Mouse (Mus musculus): ENCODE measurements around the gene Hoxa3. TPM values are rescaled to one million over a fixed set of nuclear protein-coding genes. Genes with fewer than 3 reads are reported as not detected.

The Hoxa3 gene
- polyA plus RNA-seq, 1 experiment: 3.6 TPM

Other genes with a start within 250 kb of the Hoxa3 start
- gene Skap2, start 200.8 kb downstream of the Hoxa3 start, polyA plus RNA-seq (2012; rRNA removed; ENCODE audit: low replicate concordance): 2.1 and 3.8 TPM in 2 replicates
- 0.06 and 0.19 TPM in 2 replicates for gene Hoxa1, start 55.0 kb downstream of the Hoxa3 start, polyA plus RNA-seq (2012; rRNA removed; ENCODE audit: low replicate concordance)
- 1.2 and 3.1 TPM in 2 replicates for gene Hoxa2, start 48.5 kb downstream of the Hoxa3 start, polyA plus RNA-seq (2012; rRNA removed; ENCODE audit: low replicate concordance)
- 0.02 TPM in 1 of 2 replicates, not detected in the other for gene 5730596B20Rik, start 35.8 kb downstream of the Hoxa3 start, polyA plus RNA-seq (2012; rRNA removed; ENCODE audit: low replicate concordance)
- 3.3 and 3.6 TPM in 2 replicates for gene Hoxa4, start 21.6 kb downstream of the Hoxa3 start, polyA plus RNA-seq (2012; rRNA removed; ENCODE audit: low replicate concordance)
- gene Hoxa5, start 8.7 kb downstream of the Hoxa3 start, polyA plus RNA-seq (2012; rRNA removed; ENCODE audit: low replicate concordance): 3.1 and 14.0 TPM in 2 replicates
- gene Hoxa6, start 4.6 kb downstream of the Hoxa3 start, polyA plus RNA-seq (2012; rRNA removed; ENCODE audit: low replicate concordance): 0.34 and 0.44 TPM in 2 replicates
- gene Gm28308, start within 50 bp of the Hoxa3 start, polyA plus RNA-seq (2012; rRNA removed; ENCODE audit: low replicate concordance): 0.26 TPM in 1 of 2 replicates, not detected in the other
- 0.39 and 2.2 TPM in 2 replicates for gene Hoxa7, start 8.5 kb upstream of the Hoxa3 start, polyA plus RNA-seq (2012; rRNA removed; ENCODE audit: low replicate concordance)
- gene Hoxa9, start 17.8 kb upstream of the Hoxa3 start, polyA plus RNA-seq (2012; rRNA removed; ENCODE audit: low replicate concordance): not detected in 2 replicates
- gene Hoxa10, start 27.5 kb upstream of the Hoxa3 start, polyA plus RNA-seq (2012; rRNA removed; ENCODE audit: low replicate concordance): not detected in 2 replicates
- gene Hoxa11, start 32.5 kb upstream of the Hoxa3 start, polyA plus RNA-seq (2012; rRNA removed; ENCODE audit: low replicate concordance): not detected in 2 replicates
- gene Hoxa13, start 47.5 kb upstream of the Hoxa3 start, polyA plus RNA-seq (2012; rRNA removed; ENCODE audit: low replicate concordance): not detected in 2 replicates
- gene Evx1, start 100.2 kb upstream of the Hoxa3 start, polyA plus RNA-seq (2012; rRNA removed; ENCODE audit: low replicate concordance): not detected in 2 replicates

All from duodenum, adult 2 months (tissue).